Mouse (Mus musculus) lung, adult 2 months (tissue): ENCODE data around the gene Galnt13. TPM values are rescaled to one million over a fixed set of nuclear protein-coding genes. Genes with fewer than 3 reads are reported as not detected.

Source experiments
- DNase-seq: peaks from one replicate; pipeline ENCODE4 v3.0.0; 2022
- H3K4me1 ChIP-seq: fragments of 200-500 bp; 2 replicates; pipeline ENCODE4 v1.6.1; 2011; ENCODE audit warnings: low read length; ENCODE audit not compliant: control insufficient read depth, insufficient read depth
- H3K4me3 ChIP-seq: fragments of 200-500 bp; replicated peaks from 2 replicates; pipeline ENCODE3; 2011; ENCODE audit warnings: low read depth, mild to moderate bottlenecking, control low read depth, low read length; ENCODE audit errors: extremely low read depth
- CTCF ChIP-seq: fragments of 200-500 bp; IDR thresholded peaks from 2 replicates; pipeline ENCODE4 v1.5.1; 2011; ENCODE audit warnings: mild to moderate bottlenecking, low read length, control low read depth; ENCODE audit not compliant: insufficient read depth
- POLR2A ChIP-seq: fragments of 200-500 bp; IDR thresholded peaks from 2 replicates; pipeline ENCODE4 v1.6.1; 2011; ENCODE audit warnings: low read depth, mild to moderate bottlenecking, control low read depth, low read length, borderline replicate concordance; ENCODE audit errors: extremely low read depth
- WGBS: fragments of 180-500 bp; shearing (Covaris S2); methylation state at CpG from one replicate; pipeline ENCODE4 v1.1.7; 2018; 5-methylcytosine and 5-hydroxymethylcytosine counted together
- polyA plus RNA-seq: library from polyadenylated mRNA; depleted of rRNA; stranded (reverse); fragments of >200 nt; gene quantifications from 2 replicates; pipeline ENCODE4 v1.2.3, GENCODE M21; 2012

The Galnt13 gene
- polyA plus RNA-seq, 1 experiment, result 0.64 TPM

DNA sequence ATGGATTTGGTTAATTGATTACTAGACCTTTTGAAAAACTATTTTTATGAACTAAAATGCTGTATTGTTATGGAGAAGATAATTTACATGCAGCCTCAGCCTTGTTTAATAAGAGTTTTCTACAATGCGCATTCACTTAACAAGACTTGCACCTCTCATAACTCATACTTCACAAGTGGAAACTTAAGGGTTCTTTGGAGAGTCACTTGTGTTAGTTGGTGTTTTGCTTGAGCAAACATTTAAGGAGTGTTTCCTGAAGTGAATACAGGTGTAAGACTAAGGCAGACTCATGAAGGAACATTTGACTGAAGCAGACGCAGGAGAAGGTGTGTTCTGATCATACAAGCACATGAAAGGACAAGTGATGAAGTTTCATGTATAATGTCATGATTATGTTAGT lies 649.5 kb downstream of the Galnt13 start:
- no peaks in the 10 kb centered on the region for H3K4me1 ChIP-seq
- 74% methylated on average over 2 of the region's 2 CpGs for WGBS
- H3K4me3 ChIP-seq, result no peak overlapping the region
- no peak for DNase-seq
- no peak for TF ChIP-seq CTCF

DNA sequence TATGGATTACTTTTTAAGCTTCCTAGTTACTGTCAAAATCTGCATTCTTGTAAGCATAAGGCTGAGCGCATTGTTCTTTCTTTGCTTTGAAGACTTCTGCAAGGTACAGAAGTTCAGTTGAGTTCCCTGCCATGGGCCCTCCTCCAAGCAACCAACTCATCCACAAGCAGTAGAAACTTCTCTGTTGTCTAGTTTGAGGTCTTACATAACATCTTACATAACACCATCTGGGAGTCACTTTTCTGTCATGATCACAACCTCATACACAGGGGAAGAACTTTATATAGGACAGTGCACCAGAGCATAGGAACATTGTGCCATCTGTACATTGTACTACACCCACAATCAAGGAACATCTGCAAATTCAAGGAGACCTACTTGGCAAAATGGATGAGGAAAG lies 651.9 kb downstream of the Galnt13 start:
- TF ChIP-seq CTCF, result no peak
- TF ChIP-seq POLR2A, result no peak
- 97% methylated on average over 1 of the region's 1 CpGs for WGBS
- no peak for DNase-seq
- Histone ChIP-seq H3K4me3 (no peak overlapping the region), H3K4me1 (no peaks in the 10 kb centered on the region)

DNA sequence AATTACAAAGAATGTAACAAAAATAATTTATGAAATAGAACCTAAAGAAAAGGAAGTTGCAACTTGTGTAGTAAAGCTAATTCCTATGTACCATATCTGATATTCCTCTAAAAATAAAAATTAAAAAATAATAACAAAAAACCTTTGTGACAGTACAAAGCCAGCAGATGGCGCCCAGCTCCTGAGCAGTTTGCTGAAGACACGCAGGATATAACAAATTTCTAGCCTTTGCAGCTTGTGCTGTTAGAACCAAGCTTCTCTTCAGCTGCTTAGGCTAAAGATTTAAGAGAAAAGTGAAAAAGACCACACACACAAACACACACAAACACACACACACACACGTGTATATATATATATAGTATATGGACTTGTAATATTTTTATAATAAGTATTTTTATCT lies 654.2 kb downstream of the Galnt13 start:
- WGBS, result 13% methylated on average over 3 of the region's 3 CpGs

DNA sequence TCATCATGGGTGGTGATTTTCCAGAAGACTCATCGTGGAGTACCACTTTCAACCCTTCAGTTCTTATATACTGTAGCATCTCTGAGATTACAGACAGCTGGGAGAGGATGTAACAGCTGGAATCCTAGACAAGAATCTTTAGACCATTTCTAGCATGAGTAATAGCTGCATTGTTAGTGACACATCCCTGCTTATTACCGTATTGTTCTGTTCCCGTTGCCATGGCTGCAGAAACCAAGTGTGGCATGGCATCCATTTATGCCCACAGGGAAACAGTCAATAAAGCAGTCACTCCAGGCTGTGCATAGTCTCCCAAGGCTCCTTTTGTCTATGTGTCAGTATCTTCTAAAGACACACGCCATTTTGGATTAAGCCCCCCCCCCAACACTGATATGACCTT lies 655.4 kb downstream of the Galnt13 start:
- no peak for TF ChIP-seq CTCF
- TF ChIP-seq POLR2A, result no peak
- WGBS, result 72% methylated on average over 4 of the region's 4 CpGs

More for the DNA sequence above, 654.2 kb downstream of the Galnt13 start:
- Histone ChIP-seq H3K4me3 (no peak overlapping the region), H3K4me1 (no peaks in the 10 kb centered on the region)
- TF ChIP-seq CTCF, result no peak
- TF ChIP-seq POLR2A, result no peak
- no peak for DNase-seq

DNA sequence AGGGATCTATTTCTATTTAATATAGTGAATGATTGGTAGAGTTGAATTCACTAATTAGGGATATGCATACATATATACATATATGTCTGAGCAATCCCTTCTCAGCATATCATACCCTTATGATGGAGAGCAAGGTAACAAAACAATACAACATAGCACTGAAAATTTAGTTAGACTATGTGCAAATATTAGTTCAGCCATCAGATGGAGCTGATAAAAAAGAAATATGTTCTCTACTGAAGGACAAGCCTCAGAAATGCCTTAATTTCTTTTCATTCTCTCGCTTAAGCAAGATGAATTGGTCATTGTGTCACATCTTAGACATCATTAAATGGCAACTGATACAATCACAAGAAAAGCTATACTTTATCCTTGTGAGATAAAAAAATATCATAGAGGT lies 663.0 kb downstream of the Galnt13 start:
- TF ChIP-seq POLR2A, result no peak
- no peak for TF ChIP-seq CTCF
- Histone ChIP-seq H3K4me3 (no peak overlapping the region), H3K4me1 (no peaks in the 10 kb centered on the region)
- WGBS, result 55% methylated on average over 1 of the region's 1 CpGs
- DNase-seq, result no peak

More for the DNA sequence above, 655.4 kb downstream of the Galnt13 start:
- Histone ChIP-seq H3K4me1 (no peaks in the 10 kb centered on the region), H3K4me3 (no peak overlapping the region)
- no peak for DNase-seq

DNA sequence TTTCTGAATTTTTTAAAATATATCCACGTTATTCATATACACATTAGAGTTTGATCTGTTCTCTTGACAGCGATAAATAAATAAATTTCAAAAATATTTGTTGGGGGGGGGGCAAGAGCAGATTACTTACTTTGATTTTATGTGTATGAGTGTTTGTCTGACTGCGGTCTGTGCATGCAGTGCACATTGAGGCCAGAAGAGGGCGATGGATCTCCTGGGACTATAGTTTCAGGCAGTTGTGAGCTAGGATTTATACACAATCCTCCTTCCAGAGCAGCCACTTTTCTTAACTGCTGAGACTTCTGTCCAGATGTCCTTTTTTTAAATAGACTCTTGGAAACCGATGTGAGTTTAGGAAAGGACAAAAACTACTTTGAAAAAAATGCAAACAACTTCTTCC lies 665.2 kb downstream of the Galnt13 start:
- H3K4me3 ChIP-seq, result no peak overlapping the region
- DNase-seq, result no peak
- TF ChIP-seq POLR2A (no peak), CTCF (no peak)
- 59% methylated on average over 5 of the region's 5 CpGs for WGBS
- no peaks in the 10 kb centered on the region for H3K4me1 ChIP-seq

DNA sequence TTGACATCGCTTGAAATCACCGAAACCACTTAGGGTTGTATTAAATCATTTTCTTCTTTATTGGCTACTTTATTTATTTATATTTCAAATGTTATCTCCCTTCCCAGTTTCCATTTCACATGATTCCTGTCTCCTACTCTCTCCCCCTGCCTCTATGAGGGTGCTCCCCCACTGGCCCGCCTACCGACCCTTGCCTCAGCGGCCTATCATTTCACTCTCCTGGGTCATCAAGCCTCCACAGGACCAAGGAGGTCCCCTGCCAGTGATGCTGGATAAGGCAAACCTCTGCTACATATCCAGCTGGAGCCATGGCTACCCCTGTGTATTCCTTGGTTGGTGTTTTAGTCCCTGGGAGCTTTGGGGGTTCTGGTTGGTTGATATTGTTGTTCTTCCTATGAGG lies 667.4 kb downstream of the Galnt13 start:
- 88% methylated on average over 5 of the region's 5 CpGs for WGBS
- H3K4me1 ChIP-seq, result no peaks in the 10 kb centered on the region
- no peak for DNase-seq
- no peak for TF ChIP-seq POLR2A
- no peak for TF ChIP-seq CTCF
- no peak overlapping the region for H3K4me3 ChIP-seq

DNA sequence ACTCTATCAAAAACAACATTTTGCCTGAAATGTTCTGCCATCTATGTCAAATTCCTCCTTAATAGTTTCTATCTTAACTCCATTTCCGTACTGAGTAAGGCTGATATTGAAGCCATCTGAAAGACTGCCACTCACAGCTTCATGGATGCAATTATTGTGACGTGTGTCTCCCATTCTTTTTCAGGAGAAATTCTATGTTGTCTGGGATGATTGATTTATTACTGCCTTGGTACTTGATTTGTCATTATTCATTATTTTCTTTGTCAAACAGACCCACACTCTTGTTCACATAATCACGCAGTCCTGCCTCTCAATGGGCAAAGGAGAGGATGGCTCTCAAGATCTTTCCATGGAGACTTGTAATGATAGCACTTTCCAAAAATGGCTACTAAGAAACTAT lies 671.7 kb downstream of the Galnt13 start:
- Histone ChIP-seq H3K4me3 (no peak overlapping the region), H3K4me1 (no peaks in the 10 kb centered on the region)
- no peak for TF ChIP-seq CTCF
- TF ChIP-seq POLR2A, result no peak
- WGBS, result 68% methylated on average over 3 of the region's 3 CpGs
- DNase-seq, result no peak

DNA sequence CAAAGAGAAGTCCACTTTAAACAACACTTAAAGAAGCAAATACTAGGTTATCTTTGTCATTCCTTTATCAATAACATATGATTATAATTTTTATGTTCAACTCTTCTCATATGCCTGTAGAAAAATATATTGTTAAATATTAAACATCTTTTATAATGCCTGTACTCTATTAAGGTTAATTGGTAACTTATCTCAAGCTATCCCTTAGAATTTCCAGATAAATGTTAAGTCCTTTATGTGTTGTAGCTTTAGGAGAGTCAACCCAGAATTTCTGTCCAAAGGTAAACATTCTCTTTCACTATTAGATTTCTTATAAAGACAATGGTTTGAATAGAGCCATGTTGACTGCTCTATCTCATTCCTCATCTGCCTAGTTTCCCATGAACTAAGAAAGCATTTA lies 717.0 kb downstream of the Galnt13 start:
- TF ChIP-seq POLR2A (no peak), CTCF (no peak)
- DNase-seq, result no peak
- Histone ChIP-seq H3K4me3 (no peak overlapping the region), H3K4me1 (no peaks in the 10 kb centered on the region)

DNA sequence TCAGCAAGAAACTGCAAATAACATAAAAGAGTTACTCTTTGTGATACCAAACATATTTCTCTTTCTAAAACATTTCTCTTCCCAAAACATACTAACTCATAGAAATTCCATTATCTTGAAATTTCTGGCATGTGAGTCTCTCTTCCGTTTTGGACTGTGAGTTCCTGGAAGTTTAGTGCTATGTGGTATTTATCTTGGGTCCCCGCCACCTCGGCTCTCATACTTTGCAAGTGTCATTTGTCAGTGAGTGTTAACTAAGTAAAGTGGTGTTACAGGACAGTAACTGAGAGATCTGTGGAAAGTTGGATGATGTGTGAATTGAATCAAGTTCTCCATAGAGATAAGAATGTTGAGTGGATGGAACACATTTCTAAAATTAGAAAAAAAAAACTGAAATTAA lies 728.7 kb downstream of the Galnt13 start:
- TF ChIP-seq CTCF (no peak), POLR2A (no peak)
- Histone ChIP-seq H3K4me3 (no peak overlapping the region), H3K4me1 (no peaks in the 10 kb centered on the region)
- WGBS, result 24% methylated on average over 3 of the region's 3 CpGs
- DNase-seq, result no peak
